ENCODE assay signal across 8 mouse cellular contexts in the genomic region with DNA sequence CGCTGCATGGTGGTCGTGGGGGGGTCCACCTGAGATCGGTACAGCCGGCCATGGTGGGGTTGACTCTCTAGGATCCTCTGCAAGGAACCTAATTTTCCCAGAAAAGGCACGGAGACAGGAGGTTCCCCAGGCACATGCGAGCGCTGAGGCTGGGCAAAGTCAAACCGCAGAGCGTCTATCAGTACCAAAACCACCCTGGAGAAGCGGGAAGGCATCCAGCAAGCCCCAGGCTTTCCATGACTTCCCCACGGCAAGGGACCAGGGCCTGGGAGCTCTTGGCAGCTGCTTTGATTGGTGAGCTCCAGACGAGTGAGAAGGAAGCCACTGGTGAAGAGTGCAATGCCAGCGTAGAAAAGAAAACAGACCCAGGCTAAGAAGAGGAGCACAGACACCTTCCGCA. TPM values are rescaled to one million over a fixed set of nuclear protein-coding genes. Genes with fewer than 3 reads are reported as not detected.
DNase-seq lines count a peak whose midpoint lies in the region; ATAC-seq lines count a peak whose summit lies in the region.

No protein-coding gene starts in this region.

- no peak overlapping the region for H3K27ac ChIP-seq in lung, embryonic 16.5 days (ENCODE audit: low read length)
- peak overlapping the region; percentile 89; the same call in 1 of the 2 replicates for H3K27ac ChIP-seq in forebrain, embryonic 12.5 days
- peak overlapping the region; percentile 78 for H3K27ac ChIP-seq in limb, embryonic 10.5 days
- peak overlapping the region; percentile 92 for H3K27ac ChIP-seq in neural tube, embryonic 15.5 days (replicated peaks)

- no peak for DNase-seq in lung, postnatal 25 days (ENCODE audit: low spot score)
- DNase-seq in limb, embryonic 10.5 days (ENCODE audit: low spot score), result no peak
- no peak for DNase-seq in spleen, adult 12 weeks (ENCODE audit: low spot score)
- DNase-seq in adrenal gland, adult 8-10 months, result no peak
- DNase-seq in frontal cortex, postnatal 10 days (ENCODE audit: low spot score in 2 of 2), result no peak

- H3K4me2 ChIP-seq in lung, embryonic 16.5 days (ENCODE audit: low read depth, low read length), result peak overlapping the region; percentile 86
- H3K4me2 ChIP-seq in forebrain, embryonic 12.5 days, result peak overlapping the region; percentile 71
- H3K4me2 ChIP-seq in neural tube, embryonic 15.5 days, result peak overlapping the region; percentile 75

- no peak for ATAC-seq in lung, embryonic 16.5 days (ENCODE audit: low read depth)
- no peak for ATAC-seq in forebrain, embryonic 12.5 days (ENCODE audit: low FRiP score)
- no peak for ATAC-seq in neural tube, embryonic 15.5 days (ENCODE audit: low FRiP score)

- H3K36me3 ChIP-seq in lung, embryonic 16.5 days (ENCODE audit: control insufficient read depth, insufficient read depth, low read length), result peaks cover 42% of the 10 kb centered on the region
- peaks cover 74% of the 10 kb centered on the region for H3K36me3 ChIP-seq in forebrain, embryonic 12.5 days (replicated peaks)
- peaks cover 83% of the 10 kb centered on the region for H3K36me3 ChIP-seq in limb, embryonic 10.5 days
- H3K36me3 ChIP-seq in neural tube, embryonic 15.5 days, result peaks cover 63% of the 10 kb centered on the region

- H3K9me3 ChIP-seq in lung, embryonic 16.5 days (ENCODE audit: control insufficient read depth, low read length), result no peaks in the 10 kb centered on the region
- no peaks in the 10 kb centered on the region for H3K9me3 ChIP-seq in forebrain, embryonic 12.5 days
- H3K9me3 ChIP-seq in limb, embryonic 10.5 days (replicated peaks), result no peaks in the 10 kb centered on the region
- H3K9me3 ChIP-seq in neural tube, embryonic 15.5 days (replicated peaks), result no peaks in the 10 kb centered on the region

- peaks cover 7% of the 10 kb centered on the region for H3K4me1 ChIP-seq in lung, embryonic 16.5 days (replicated peaks; ENCODE audit: control insufficient read depth, insufficient read depth, low read length)
- H3K4me1 ChIP-seq in forebrain, embryonic 12.5 days, result peaks cover 20% of the 10 kb centered on the region
- peaks cover 13% of the 10 kb centered on the region for H3K4me1 ChIP-seq in limb, embryonic 10.5 days
- H3K4me1 ChIP-seq in neural tube, embryonic 15.5 days, result peaks cover 25% of the 10 kb centered on the region

- peak overlapping the region; percentile 72 for H3K9ac ChIP-seq in lung, embryonic 16.5 days (ENCODE audit: low read length)
- peak overlapping the region; percentile 62 for H3K9ac ChIP-seq in forebrain, embryonic 12.5 days
- H3K9ac ChIP-seq in neural tube, embryonic 15.5 days (replicated peaks), result peak overlapping the region; percentile 66

- no peaks in the 10 kb centered on the region for H3K27me3 ChIP-seq in lung, embryonic 16.5 days (ENCODE audit: control insufficient read depth, insufficient read depth, low read depth, low read length)
- H3K27me3 ChIP-seq in forebrain, embryonic 12.5 days, result no peaks in the 10 kb centered on the region
- H3K27me3 ChIP-seq in limb, embryonic 10.5 days (ENCODE audit: low read depth, poor library complexity, severe bottlenecking), result no peaks in the 10 kb centered on the region
- H3K27me3 ChIP-seq in neural tube, embryonic 15.5 days (replicated peaks), result no peaks in the 10 kb centered on the region

- peak overlapping the region; percentile 79 for H3K4me3 ChIP-seq in lung, embryonic 16.5 days (ENCODE audit: low read length)
- H3K4me3 ChIP-seq in forebrain, embryonic 12.5 days (replicated peaks), result peak overlapping the region; percentile 58
- peak overlapping the region; percentile 59 for H3K4me3 ChIP-seq in limb, embryonic 10.5 days
- peak overlapping the region; percentile 68 for H3K4me3 ChIP-seq in neural tube, embryonic 15.5 days (replicated peaks)

- 72% methylated on average over 14 of the region's 14 CpGs for WGBS in lung, embryonic 16.5 days
- 85% methylated on average over 14 of the region's 14 CpGs for WGBS in forebrain, embryonic 12.5 days
- 85% methylated on average over 14 of the region's 14 CpGs for WGBS in limb, embryonic 10.5 days
- WGBS in neural tube, embryonic 15.5 days, result 81% methylated on average over 14 of the region's 14 CpGs

RNA-seq across cellular contexts. Expression of gene Pigo, which starts 0.9 kb away (rescaled TPM):
- polyA plus RNA-seq in lung, embryonic 16.5 days (2015; fragmentation: Nextera tagmentation; extraction: Ambion mirVana), result 21.8 and 24.8 TPM in 2 replicates
- polyA plus RNA-seq in forebrain, embryonic 12.5 days (2016; fragmentation: Nextera tagmentation; extraction: Ambion mirVana), result 24.9 and 26.7 TPM in 2 replicates
- polyA plus RNA-seq in limb, embryonic 10.5 days (2016; fragmentation: Nextera tagmentation; extraction: Ambion mirVana), result 21.7 and 27.5 TPM in 2 replicates
- 27.8 and 30.8 TPM in 2 replicates for polyA plus RNA-seq in neural tube, embryonic 15.5 days (2015; fragmentation: Nextera tagmentation; extraction: Ambion mirVana)
- total RNA-seq in adrenal gland, adult 8-10 months (2022), result 10 to 100 TPM; 14.8 to 30.8 (median 22.5) TPM

RNA-seq across cellular contexts. Expression of gene Stoml2, which starts 6.8 kb away (rescaled TPM):
- polyA plus RNA-seq in lung, embryonic 16.5 days (2015; fragmentation: Nextera tagmentation; extraction: Ambion mirVana), result 286 and 289 TPM in 2 replicates
- 308 and 324 TPM in 2 replicates for polyA plus RNA-seq in forebrain, embryonic 12.5 days (2016; fragmentation: Nextera tagmentation; extraction: Ambion mirVana)
- 484 and 538 TPM in 2 replicates for polyA plus RNA-seq in limb, embryonic 10.5 days (2016; fragmentation: Nextera tagmentation; extraction: Ambion mirVana)
- polyA plus RNA-seq in neural tube, embryonic 15.5 days (2015; fragmentation: Nextera tagmentation; extraction: Ambion mirVana), result 231 and 240 TPM in 2 replicates
- total RNA-seq in adrenal gland, adult 8-10 months (2022), result 100 to 1,000 TPM; 204 to 262 (median 242) TPM

RNA-seq across cellular contexts. Expression of gene Fancg, which starts 14.4 kb away (rescaled TPM):
- polyA plus RNA-seq in lung, embryonic 16.5 days (2015; fragmentation: Nextera tagmentation; extraction: Ambion mirVana), result 22.5 and 24.1 TPM in 2 replicates
- 21.6 and 26.7 TPM in 2 replicates for polyA plus RNA-seq in forebrain, embryonic 12.5 days (2016; fragmentation: Nextera tagmentation; extraction: Ambion mirVana)
- polyA plus RNA-seq in limb, embryonic 10.5 days (2016; fragmentation: Nextera tagmentation; extraction: Ambion mirVana), result 25.5 and 26.8 TPM in 2 replicates
- polyA plus RNA-seq in neural tube, embryonic 15.5 days (2015; fragmentation: Nextera tagmentation; extraction: Ambion mirVana), result 21.0 and 22.8 TPM in 2 replicates
- 10 to 100 TPM in 2 of 4 experiments, 1 to 10 TPM in 2; 8.0 to 17.8 (median 12.5) TPM for total RNA-seq in adrenal gland, adult 8-10 months (2022)

RNA-seq across cellular contexts. Expression of gene Fam214b, which starts 21.3 kb away (rescaled TPM):
- 9.6 and 11.7 TPM in 2 replicates for polyA plus RNA-seq in lung, embryonic 16.5 days (2015; fragmentation: Nextera tagmentation; extraction: Ambion mirVana)
- polyA plus RNA-seq in forebrain, embryonic 12.5 days (2016; fragmentation: Nextera tagmentation; extraction: Ambion mirVana), result 40.3 and 40.6 TPM in 2 replicates
- polyA plus RNA-seq in limb, embryonic 10.5 days (2016; fragmentation: Nextera tagmentation; extraction: Ambion mirVana), result 6.6 and 8.5 TPM in 2 replicates
- 27.5 and 28.5 TPM in 2 replicates for polyA plus RNA-seq in neural tube, embryonic 15.5 days (2015; fragmentation: Nextera tagmentation; extraction: Ambion mirVana)
- 10 to 100 TPM; 49.5 to 64.9 (median 61.1) TPM for total RNA-seq in adrenal gland, adult 8-10 months (2022)

RNA-seq across cellular contexts. Expression of gene Vcp, which starts 24.4 kb away (rescaled TPM):
- polyA plus RNA-seq in lung, embryonic 16.5 days (2015; fragmentation: Nextera tagmentation; extraction: Ambion mirVana), result 482 and 519 TPM in 2 replicates
- polyA plus RNA-seq in forebrain, embryonic 12.5 days (2016; fragmentation: Nextera tagmentation; extraction: Ambion mirVana), result 640 and 653 TPM in 2 replicates
- 650 and 691 TPM in 2 replicates for polyA plus RNA-seq in limb, embryonic 10.5 days (2016; fragmentation: Nextera tagmentation; extraction: Ambion mirVana)
- 477 and 496 TPM in 2 replicates for polyA plus RNA-seq in neural tube, embryonic 15.5 days (2015; fragmentation: Nextera tagmentation; extraction: Ambion mirVana)
- total RNA-seq in adrenal gland, adult 8-10 months (2022), result 100 to 1,000 TPM; 290 to 420 (median 339) TPM
